Mouse (Mus musculus) limb, embryonic 12.5 days (tissue): ENCODE measurements at regions not wholly inside any gene's neighbourhood (a gene's known extent, or its start where the extent isn't known, plus 50 kb on each side); places are given as distances from the start of the nearest gene placed in this dataset.

Source experiments
- ATAC-seq: fragments of 200-750 bp; cut with Nextera tagmentation; 2 replicates; pipeline ENCODE4 v1.8.0; 2017; ENCODE audit warnings: low read depth, moderate TSS enrichment; ENCODE audit not compliant: insufficient number of reproducible peaks, insufficient read depth, low FRiP score, low TSS enrichment
- H3K27ac ChIP-seq: fragments of 300-500 bp; sonication (generic); 2 replicates; pipeline ENCODE4 v1.5.1; 2016; ENCODE audit warnings: mild to moderate bottlenecking, moderate library complexity
- H3K27me3 ChIP-seq: fragments of 300-500 bp; sonication (generic); 2 replicates; pipeline ENCODE4 v1.6.1; 2016; ENCODE audit warnings: mild to moderate bottlenecking, moderate library complexity
- H3K36me3 ChIP-seq: fragments of 300-500 bp; sonication (generic); 2 replicates; pipeline ENCODE4 v1.6.1; 2016; ENCODE audit warnings: mild to moderate bottlenecking, moderate library complexity
- H3K4me1 ChIP-seq: fragments of 300-500 bp; sonication (generic); replicated peaks from 2 replicates; pipeline ENCODE4 v1.6.1; 2016
- H3K4me2 ChIP-seq: fragments of 300-500 bp; sonication (generic); 2 replicates; pipeline ENCODE4 v1.6.1; 2016; ENCODE audit warnings: mild to moderate bottlenecking, moderate library complexity
- H3K4me3 ChIP-seq: fragments of 300-500 bp; sonication (generic); replicated peaks from 2 replicates; pipeline ENCODE4 v1.5.1; 2016; ENCODE audit warnings: mild to moderate bottlenecking
- H3K9ac ChIP-seq: fragments of 300-500 bp; sonication (generic); replicated peaks from 2 replicates; pipeline ENCODE4 v1.6.1; 2016; ENCODE audit warnings: mild to moderate bottlenecking, moderate library complexity
- H3K9me3 ChIP-seq: fragments of 300-500 bp; sonication (generic); 2 replicates; pipeline ENCODE4 v1.6.1; 2016; ENCODE audit warnings: mild to moderate bottlenecking, moderate library complexity
- WGBS: fragments of 180-500 bp; shearing (Covaris S2); methylation state at CpG from one replicate; pipeline ENCODE4 v1.1.7; 2016; 5-methylcytosine and 5-hydroxymethylcytosine counted together

DNA sequence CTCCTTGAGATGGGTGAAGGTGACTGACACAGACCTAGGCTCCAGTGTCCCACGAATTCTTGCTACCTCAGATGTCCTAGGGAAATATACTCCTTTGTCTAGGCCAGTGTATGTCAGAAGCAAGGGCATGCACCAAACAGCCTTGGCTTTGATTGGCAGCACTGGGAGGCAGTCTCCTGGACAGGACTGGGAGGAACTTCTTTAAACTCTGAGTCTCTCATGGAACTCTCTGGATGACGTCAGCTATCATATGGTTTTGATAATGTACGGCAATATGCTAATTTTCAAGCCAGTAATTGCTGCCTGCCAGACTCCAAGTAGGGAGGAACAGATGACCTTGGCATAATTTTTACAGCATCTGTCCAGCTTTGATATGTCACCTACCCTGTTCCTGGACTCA is 528.5 kb downstream of the Tshz3 start:
- Histone ChIP-seq H3K4me2 (no peak overlapping the region), H3K9ac (no peak overlapping the region), H3K27ac (no peak overlapping the region), H3K27me3 (no peaks in the 10 kb centered on the region), H3K4me1 (peaks cover 11% of the 10 kb centered on the region; the same call in 1 of the 2 replicates), H3K4me3 (no peak overlapping the region), H3K9me3 (peaks cover 8% of the 10 kb centered on the region; the same call in 1 of the 2 replicates), H3K36me3 (no peaks in the 10 kb centered on the region)
- ATAC-seq: peak; percentile 56; the same call in 1 of the 2 replicates
- WGBS: 36% methylated on average over 3 of the region's 3 CpGs

DNA sequence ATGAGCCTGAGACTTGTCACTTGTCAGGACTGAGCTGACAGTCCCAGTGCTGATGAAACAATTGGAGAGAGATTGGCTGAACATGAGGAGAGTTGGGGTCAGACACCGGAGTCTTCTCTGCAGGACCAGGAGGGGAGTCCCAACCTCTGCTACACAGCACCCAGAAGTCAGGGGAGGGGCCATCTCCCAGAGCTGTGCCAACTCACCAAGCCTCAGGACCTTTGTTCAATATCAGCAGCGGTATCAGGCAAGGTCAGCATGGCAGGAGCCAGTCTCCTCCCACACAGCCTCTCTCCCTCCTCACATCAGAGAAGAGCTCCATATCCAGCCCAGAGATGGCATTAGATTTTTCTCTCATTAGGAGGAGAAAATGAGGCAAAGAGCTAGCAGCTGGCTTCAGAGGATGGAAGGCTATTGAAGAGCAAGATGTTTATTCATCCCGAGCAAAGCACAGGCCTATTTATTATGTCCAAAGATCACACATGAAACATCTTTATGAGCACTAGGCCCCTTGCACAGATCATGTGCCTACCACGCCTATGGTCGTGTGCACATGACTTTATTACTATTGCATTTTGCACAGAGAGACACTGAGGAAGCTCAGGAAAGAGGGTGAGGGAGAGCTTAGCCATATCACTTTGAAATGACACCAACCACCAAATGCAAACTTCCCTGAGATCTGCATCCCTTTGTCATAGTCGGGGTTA is 532.9 kb downstream of the Tshz3 start:
- H3K27me3 ChIP-seq: no peaks in the 10 kb centered on the region
- H3K9ac ChIP-seq: no peak overlapping the region
- H3K36me3 ChIP-seq: no peaks in the 10 kb centered on the region
- no peak for ATAC-seq
- no peak overlapping the region for H3K27ac ChIP-seq
- H3K4me2 ChIP-seq: no peak overlapping the region
- H3K9me3 ChIP-seq: no peaks in the 10 kb centered on the region
- WGBS: 84% methylated on average over 6 of the region's 6 CpGs
- H3K4me3 ChIP-seq: no peak overlapping the region
- H3K4me1 ChIP-seq: peaks cover 11% of the 10 kb centered on the region; the same call in 1 of the 2 replicates

DNA sequence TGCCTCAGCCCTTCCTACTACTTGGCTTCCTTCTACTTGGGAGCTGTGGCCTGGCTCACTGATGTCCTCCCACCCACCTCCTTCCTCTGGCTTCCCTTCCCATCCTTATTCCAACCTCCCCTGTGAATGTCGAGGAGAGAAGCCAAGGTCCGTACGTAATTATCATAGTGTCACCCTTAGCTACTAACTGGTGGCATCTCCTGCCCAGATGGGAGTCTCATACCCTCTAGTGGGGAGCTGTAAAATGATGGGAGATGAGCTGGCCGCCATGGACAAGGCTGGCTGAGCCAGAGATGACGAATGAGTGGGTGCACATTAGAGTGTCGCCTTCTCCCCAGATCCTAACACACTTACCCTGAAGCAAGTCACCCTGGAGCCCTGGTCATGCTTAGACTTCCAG is 532.6 kb downstream of the Zfp536 start:
- WGBS: 83% methylated on average over 6 of the region's 6 CpGs
- H3K27me3 ChIP-seq: no peaks in the 10 kb centered on the region
- H3K36me3 ChIP-seq: no peaks in the 10 kb centered on the region
- no peak overlapping the region for H3K9ac ChIP-seq
- ATAC-seq: no peak
- H3K4me3 ChIP-seq: no peak overlapping the region
- no peak overlapping the region for H3K4me2 ChIP-seq
- no peaks in the 10 kb centered on the region for H3K4me1 ChIP-seq
- H3K27ac ChIP-seq: no peak overlapping the region
- H3K9me3 ChIP-seq: peaks cover 3% of the 10 kb centered on the region; the same call in 1 of the 2 replicates

DNA sequence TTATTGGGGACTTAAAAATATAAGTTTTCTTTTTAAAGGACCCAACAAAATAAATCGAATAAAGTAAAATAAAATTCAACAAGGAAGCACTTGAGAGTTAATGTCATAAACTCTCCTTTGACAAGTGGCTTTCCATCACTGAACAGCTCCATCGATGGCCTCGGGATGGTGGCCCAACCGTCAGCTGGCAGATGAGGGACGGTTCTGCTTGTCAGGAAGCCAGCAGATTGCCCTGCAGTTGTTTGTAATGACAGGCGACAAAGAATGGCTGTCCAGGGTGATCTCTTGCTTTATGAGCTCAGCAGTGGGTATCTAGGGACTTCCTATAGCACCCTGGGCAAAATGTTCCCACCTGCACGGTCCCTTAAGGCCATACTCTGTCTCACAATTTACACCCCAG is 531.7 kb downstream of the Zfp536 start:
- no peaks in the 10 kb centered on the region for H3K4me1 ChIP-seq
- no peak overlapping the region for H3K27ac ChIP-seq
- no peak overlapping the region for H3K4me3 ChIP-seq
- H3K36me3 ChIP-seq: no peaks in the 10 kb centered on the region
- no peaks in the 10 kb centered on the region for H3K27me3 ChIP-seq
- WGBS: 52% methylated on average over 7 of the region's 7 CpGs
- ATAC-seq: no peak
- no peaks in the 10 kb centered on the region for H3K9me3 ChIP-seq
- H3K9ac ChIP-seq: no peak overlapping the region
- no peak overlapping the region for H3K4me2 ChIP-seq

DNA sequence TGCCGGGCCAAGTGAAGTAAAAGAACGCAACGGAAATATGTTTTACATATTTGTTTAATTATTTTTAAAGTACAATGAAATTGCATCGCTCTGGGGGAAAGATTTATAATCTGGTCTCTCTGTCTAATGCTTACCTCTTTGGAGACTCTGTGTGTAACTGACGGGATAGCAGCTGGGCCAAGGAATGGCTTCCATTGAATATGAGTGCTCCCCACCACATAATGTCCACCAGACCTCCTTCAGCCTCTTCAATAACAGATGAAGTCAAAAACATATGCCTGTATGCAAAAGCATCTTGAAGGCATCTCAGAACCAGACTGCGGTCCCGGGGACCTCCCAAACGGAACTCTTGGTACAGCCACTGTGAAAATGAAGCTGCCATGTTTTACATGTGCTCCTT is 531.0 kb downstream of the Zfp536 start:
- H3K4me3 ChIP-seq: no peak overlapping the region
- no peaks in the 10 kb centered on the region for H3K4me1 ChIP-seq
- H3K9ac ChIP-seq: no peak overlapping the region
- H3K27me3 ChIP-seq: no peaks in the 10 kb centered on the region
- WGBS: 68% methylated on average over 8 of the region's 8 CpGs
- no peaks in the 10 kb centered on the region for H3K9me3 ChIP-seq
- H3K27ac ChIP-seq: no peak overlapping the region
- ATAC-seq: no peak
- no peaks in the 10 kb centered on the region for H3K36me3 ChIP-seq
- no peak overlapping the region for H3K4me2 ChIP-seq

DNA sequence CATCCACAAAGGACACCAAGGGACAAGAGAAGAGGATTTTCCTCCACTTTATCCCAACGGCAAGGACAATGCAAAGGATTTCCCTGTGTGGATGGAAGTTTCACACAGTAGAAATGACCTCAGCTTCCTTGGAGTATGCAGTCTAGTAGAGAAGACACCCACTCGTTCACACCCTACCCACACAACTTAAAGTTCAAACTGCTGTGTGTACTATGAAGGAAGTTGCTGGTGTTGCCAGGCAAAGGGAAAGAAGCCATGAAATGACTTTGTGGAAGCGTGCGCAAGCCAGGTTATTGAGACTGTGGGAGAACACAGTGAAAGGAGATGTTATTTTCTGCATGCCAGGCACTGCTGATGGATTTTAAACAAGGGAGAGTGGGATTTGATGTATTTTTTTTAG is 527.3 kb downstream of the Zfp536 start:
- Histone ChIP-seq H3K9me3 (no peaks in the 10 kb centered on the region), H3K4me1 (no peaks in the 10 kb centered on the region), H3K36me3 (no peaks in the 10 kb centered on the region), H3K9ac (no peak overlapping the region), H3K27me3 (no peaks in the 10 kb centered on the region), H3K27ac (no peak overlapping the region), H3K4me2 (no peak overlapping the region), H3K4me3 (no peak overlapping the region)
- 87% methylated on average over 4 of the region's 4 CpGs for WGBS
- ATAC-seq: no peak

DNA sequence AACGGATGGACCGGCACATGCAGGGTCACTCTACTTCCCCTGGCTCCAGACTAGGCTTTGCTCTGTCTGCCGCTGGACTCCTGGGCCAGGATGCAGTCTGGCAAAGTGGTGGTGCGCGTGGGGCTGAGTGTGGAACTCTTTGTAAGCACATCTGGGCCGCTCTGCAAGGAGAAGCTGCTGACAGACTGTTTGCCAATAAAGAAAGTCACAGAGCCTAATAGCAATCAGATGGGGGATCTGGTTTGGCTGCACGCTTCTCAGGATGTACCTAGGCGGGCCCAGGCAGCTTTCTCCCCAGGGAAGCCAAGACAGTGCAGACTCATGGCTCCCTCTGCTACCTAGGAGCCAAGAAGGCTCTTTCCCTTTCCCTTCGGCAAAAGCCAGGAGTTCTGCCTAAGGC is 519.0 kb downstream of the Zfp536 start:
- Histone ChIP-seq H3K27me3 (no peaks in the 10 kb centered on the region), H3K9me3 (peaks cover 10% of the 10 kb centered on the region; the same call in 1 of the 2 replicates), H3K4me2 (peak overlapping the region; percentile 31; the same call in 1 of the 2 replicates), H3K36me3 (no peaks in the 10 kb centered on the region), H3K9ac (no peak overlapping the region), H3K4me1 (peaks cover 27% of the 10 kb centered on the region), H3K4me3 (no peak overlapping the region), H3K27ac (peak overlapping the region; percentile 84)
- ATAC-seq: peak; percentile 31; the same call in 1 of the 2 replicates
- 15% methylated on average over 9 of the region's 9 CpGs for whole genome bisulfite sequencing

DNA sequence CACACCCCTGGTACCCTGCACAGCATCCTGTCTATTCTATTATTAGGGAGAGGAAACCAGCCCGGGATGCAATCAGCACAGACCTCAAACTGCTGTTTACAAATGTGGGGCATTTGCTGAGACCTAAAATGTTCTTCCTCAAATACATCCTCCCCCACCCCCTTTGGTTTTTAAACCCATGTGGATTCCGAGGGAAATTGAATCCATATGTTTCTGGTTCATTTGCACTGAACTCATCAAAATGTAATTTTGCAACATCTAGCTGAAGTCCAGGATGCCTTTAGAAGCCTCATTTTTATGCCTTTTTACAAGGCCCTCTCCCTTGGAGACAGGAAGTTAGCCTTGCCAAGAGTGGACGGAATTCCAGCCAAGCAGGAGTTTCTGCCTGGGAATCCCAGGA is 517.6 kb downstream of the Zfp536 start:
- no peak for ATAC-seq
- H3K27ac ChIP-seq: peak overlapping the region; percentile 77
- H3K4me2 ChIP-seq: peak overlapping the region; percentile 19; the same call in 1 of the 2 replicates

DNA sequence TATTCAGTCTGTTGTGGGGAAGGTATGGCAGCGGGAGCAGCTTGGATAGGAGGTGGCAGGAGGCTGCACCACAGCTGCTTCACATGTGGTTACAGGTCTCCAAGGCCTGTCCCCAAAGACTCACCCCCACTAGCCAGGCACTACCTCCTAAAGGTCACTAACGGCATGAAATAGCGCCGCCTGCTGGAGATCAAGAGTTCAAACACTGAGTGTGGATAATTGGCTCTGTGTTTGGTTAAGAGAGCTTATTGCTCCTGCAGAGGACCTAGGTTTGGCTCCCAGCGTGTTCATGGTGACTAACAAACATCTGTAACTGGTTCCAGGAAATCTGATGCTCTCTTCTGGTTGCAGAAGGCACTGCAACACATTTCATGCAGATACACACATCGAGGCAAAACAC is 514.1 kb downstream of the Zfp536 start:
- 45% methylated on average over 6 of the region's 6 CpGs for WGBS
- Histone ChIP-seq H3K9me3 (0 out of 2 replicates have a peak, but pooled peaks cover 3% of the 10 kb centered on the region), H3K4me1 (peaks cover 22% of the 10 kb centered on the region), H3K27me3 (no peaks in the 10 kb centered on the region), H3K4me2 (no peak overlapping the region), H3K36me3 (no peaks in the 10 kb centered on the region), H3K27ac (no peak overlapping the region), H3K4me3 (no peak overlapping the region), H3K9ac (no peak overlapping the region)
- no peak for ATAC-seq

More for the DNA sequence above, 517.6 kb downstream of the Zfp536 start:
- Histone ChIP-seq H3K4me1 (peaks cover 27% of the 10 kb centered on the region), H3K27me3 (no peaks in the 10 kb centered on the region), H3K36me3 (no peaks in the 10 kb centered on the region), H3K9ac (no peak overlapping the region), H3K4me3 (no peak overlapping the region), H3K9me3 (peaks cover 10% of the 10 kb centered on the region; the same call in 1 of the 2 replicates)
- WGBS: 10% methylated on average over 3 of the region's 3 CpGs

DNA sequence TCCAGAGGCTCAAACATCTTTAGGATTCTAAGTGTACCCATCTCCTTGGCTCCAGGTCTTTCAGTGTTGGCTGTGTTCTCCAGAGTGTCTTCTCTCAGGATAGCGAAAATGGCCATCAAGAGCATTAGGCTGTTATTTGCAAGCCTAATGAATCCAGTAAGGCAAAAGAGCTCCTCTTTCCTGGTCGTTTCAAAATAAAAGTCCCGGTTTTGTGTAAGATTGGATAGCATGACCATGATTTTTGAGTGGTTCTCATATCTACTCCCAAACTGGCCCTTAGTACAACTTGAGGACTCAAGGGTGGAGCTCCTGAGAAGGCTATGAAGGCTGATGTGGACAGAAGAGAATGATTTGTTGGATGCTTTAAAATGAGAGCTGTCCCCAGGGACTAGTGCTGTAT is 510.6 kb downstream of the Zfp536 start:
- no peak overlapping the region for H3K9ac ChIP-seq
- no peak for ATAC-seq
- no peak overlapping the region for H3K4me2 ChIP-seq
- H3K9me3 ChIP-seq: peaks cover 11% of the 10 kb centered on the region; the same call in 1 of the 2 replicates
- no peaks in the 10 kb centered on the region for H3K36me3 ChIP-seq
- H3K27me3 ChIP-seq: no peaks in the 10 kb centered on the region
- 41% methylated on average over 3 of the region's 3 CpGs for WGBS
- no peak overlapping the region for H3K4me3 ChIP-seq
- H3K4me1 ChIP-seq: no peaks in the 10 kb centered on the region
- H3K27ac ChIP-seq: no peak overlapping the region

DNA sequence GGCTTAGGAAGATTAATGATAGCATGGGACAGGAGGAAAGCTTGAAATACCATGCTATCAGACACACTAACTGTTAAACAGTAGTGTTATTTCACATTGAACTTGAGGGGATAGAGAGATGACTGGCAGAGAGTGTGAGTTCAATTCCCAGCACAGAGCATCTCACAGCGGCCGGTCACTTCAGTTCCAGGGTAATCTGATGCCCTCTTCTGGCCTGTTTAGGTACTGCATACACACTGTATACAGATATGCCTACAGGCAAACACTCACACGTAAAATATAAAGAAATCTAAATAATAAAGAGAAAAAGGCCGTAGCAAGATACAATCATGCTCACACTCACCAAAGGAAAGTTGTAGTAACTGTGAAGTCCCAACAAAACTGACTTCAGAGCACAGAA is 506.0 kb downstream of the Zfp536 start:
- H3K27ac ChIP-seq: no peak overlapping the region
- H3K9me3 ChIP-seq: peaks cover 8% of the 10 kb centered on the region; the same call in 1 of the 2 replicates
- WGBS: 90% methylated on average over 4 of the region's 4 CpGs
- ATAC-seq: no peak
- H3K9ac ChIP-seq: no peak overlapping the region
- H3K4me2 ChIP-seq: no peak overlapping the region
- H3K36me3 ChIP-seq: no peaks in the 10 kb centered on the region
- 0 out of 2 replicates have a peak, but pooled peaks cover 2% of the 10 kb centered on the region for H3K4me1 ChIP-seq
- no peaks in the 10 kb centered on the region for H3K27me3 ChIP-seq
- H3K4me3 ChIP-seq: no peak overlapping the region

DNA sequence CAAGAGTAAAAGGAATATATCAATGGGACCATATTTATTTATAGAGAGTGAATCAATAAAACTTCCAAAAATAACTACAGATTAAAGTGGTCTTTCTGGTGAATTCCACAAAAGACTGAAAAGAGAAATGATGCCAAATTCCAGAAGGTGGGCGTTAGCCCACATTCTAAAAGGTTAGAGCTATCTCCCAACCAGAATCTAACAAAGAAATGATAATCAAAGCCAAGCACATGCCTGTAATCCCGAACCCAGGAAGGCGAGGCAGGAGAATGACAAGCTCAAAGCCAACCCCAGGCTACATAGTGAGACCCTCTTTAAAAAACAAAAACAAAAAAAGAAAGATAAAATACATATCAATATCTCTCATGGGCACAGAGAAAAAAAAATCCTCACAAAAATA is 502.6 kb downstream of the Zfp536 start:
- no peak overlapping the region for H3K4me2 ChIP-seq

More for the DNA sequence above, 502.6 kb downstream of the Zfp536 start:
- Histone ChIP-seq H3K27ac (no peak overlapping the region), H3K27me3 (no peaks in the 10 kb centered on the region), H3K9me3 (peaks cover 4% of the 10 kb centered on the region; the same call in 1 of the 2 replicates), H3K4me1 (0 out of 2 replicates have a peak, but pooled peaks cover 2% of the 10 kb centered on the region), H3K4me3 (no peak overlapping the region), H3K9ac (no peak overlapping the region), H3K36me3 (no peaks in the 10 kb centered on the region)
- ATAC-seq: no peak
- 84% methylated on average over 3 of the region's 3 CpGs for WGBS
